Mouse (Mus musculus) lung, embryonic 16.5 days (tissue): Measurements from ENCODE around the gene Gm49416. TPM values are rescaled to one million over a fixed set of nuclear protein-coding genes. Genes with fewer than 3 reads are reported as not detected.
"Not testable (repeated sequence)": the region's sequence is repeated elsewhere in the genome, so short reads cannot be mapped to it uniquely, and the experiment has no call there.

Experiments
- ATAC-seq: fragments of 200-750 bp; cut with Nextera tagmentation; 2 replicates; pipeline ENCODE4 v1.8.0; 2017; ENCODE audit warnings: low read depth, mild to moderate bottlenecking, moderate library complexity
- H3K27ac ChIP-seq: fragments of 300-500 bp; sonication (generic); 2 replicates; pipeline ENCODE4 v1.5.1; 2014; ENCODE audit warnings: mild to moderate bottlenecking, control low read depth, low read length
- H3K27me3 ChIP-seq: fragments of 300-500 bp; sonication (generic); 2 replicates; pipeline ENCODE4 v1.6.1; 2014; ENCODE audit warnings: low read depth, low read length, mixed read lengths; ENCODE audit not compliant: control insufficient read depth, insufficient read depth
- H3K36me3 ChIP-seq: fragments of 300-500 bp; sonication (generic); 2 replicates; pipeline ENCODE4 v1.6.1; 2014; ENCODE audit warnings: low read length; ENCODE audit not compliant: control insufficient read depth, insufficient read depth
- H3K4me1 ChIP-seq: fragments of 300-500 bp; sonication (generic); replicated peaks from 2 replicates; pipeline ENCODE4 v1.6.1; 2014; ENCODE audit warnings: low read length, mixed read lengths; ENCODE audit not compliant: control insufficient read depth, insufficient read depth
- H3K4me2 ChIP-seq: fragments of 300-500 bp; sonication (generic); 2 replicates; pipeline ENCODE4 v1.6.1; 2014; ENCODE audit warnings: low read depth, low read length, control low read depth
- H3K4me3 ChIP-seq: fragments of 300-500 bp; sonication (generic); 2 replicates; pipeline ENCODE4 v1.5.1; 2014; ENCODE audit warnings: mild to moderate bottlenecking, low read length, control low read depth
- H3K9ac ChIP-seq: fragments of 300-500 bp; sonication (generic); 2 replicates; pipeline ENCODE4 v1.6.1; 2014; ENCODE audit warnings: low read length, control low read depth
- H3K9me3 ChIP-seq: fragments of 300-500 bp; sonication (generic); 2 replicates; pipeline ENCODE4 v1.6.1; 2016; ENCODE audit warnings: low read length; ENCODE audit not compliant: control insufficient read depth
- WGBS: fragments of 180-500 bp; shearing (Covaris S2); extraction: QIAGEN DNeasy Blood & Tissue Kit; methylation state at CpG from one replicate; pipeline ENCODE4 v1.1.7; 2014; 5-methylcytosine and 5-hydroxymethylcytosine counted together
- polyA plus RNA-seq: library from polyadenylated mRNA; unstranded; fragments of >200 nt; fragmentation: Nextera tagmentation; extraction: Ambion mirVana; gene quantifications from 2 replicates; pipeline ENCODE4 v1.2.1, GENCODE M21; 2015

Gm49416 gene
- polyA plus RNA-seq, 1 experiment from 2014 or later: not detected

DNA sequence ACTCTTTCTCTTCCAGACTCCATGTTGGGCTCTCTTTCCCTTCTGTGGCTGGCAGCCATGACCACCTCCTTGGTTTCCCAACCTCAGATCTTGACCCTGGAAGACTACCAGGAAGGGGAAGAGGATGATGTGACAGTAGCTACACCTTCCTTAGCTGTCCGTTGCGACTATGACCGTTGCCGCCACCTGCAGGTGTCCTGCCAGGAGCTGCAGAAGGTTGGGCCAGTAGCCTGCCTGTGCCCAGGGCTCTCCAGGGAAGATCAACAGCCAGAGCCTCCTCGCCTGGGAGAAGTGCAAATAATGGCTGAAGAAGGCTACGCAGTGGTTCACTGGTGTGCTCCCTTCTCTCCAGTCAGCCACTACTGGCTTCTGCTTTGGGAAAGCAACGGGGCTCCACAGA, 37.1 kb upstream of the Gm49416 start:
- peak; percentile 40 for ATAC-seq
- 35% methylated on average over 7 of the region's 7 CpGs for WGBS

GRCm38 (mm10) chr19:8852236-8852928, 36.3 kb upstream of the Gm49416 start:
- H3K4me1 ChIP-seq: no peaks in the 10 kb centered on the region
- no peak overlapping the region for H3K27ac ChIP-seq
- H3K4me2 ChIP-seq: no peak overlapping the region
- no peaks in the 10 kb centered on the region for H3K27me3 ChIP-seq
- ATAC-seq: peak; percentile 22; the same call in 1 of the 2 replicates
- H3K9ac ChIP-seq: no peak overlapping the region; the same call in 1 of the 2 replicates
- WGBS: 47% methylated on average over 10 of the region's 10 CpGs
- peaks cover 3% of the 10 kb centered on the region; the same call in 1 of the 2 replicates for H3K36me3 ChIP-seq
- H3K4me3 ChIP-seq: no peak overlapping the region
- no peaks in the 10 kb centered on the region for H3K9me3 ChIP-seq

More for the DNA sequence above, 37.1 kb upstream of the Gm49416 start:
- Histone ChIP-seq H3K9ac (peak overlapping the region; percentile 10; the same call in 1 of the 2 replicates), H3K4me3 (no peak overlapping the region), H3K4me2 (no peak overlapping the region), H3K36me3 (peaks cover 8% of the 10 kb centered on the region; the same call in 1 of the 2 replicates), H3K4me1 (no peaks in the 10 kb centered on the region), H3K27me3 (no peaks in the 10 kb centered on the region), H3K27ac (no peak overlapping the region), H3K9me3 (no peaks in the 10 kb centered on the region)

DNA sequence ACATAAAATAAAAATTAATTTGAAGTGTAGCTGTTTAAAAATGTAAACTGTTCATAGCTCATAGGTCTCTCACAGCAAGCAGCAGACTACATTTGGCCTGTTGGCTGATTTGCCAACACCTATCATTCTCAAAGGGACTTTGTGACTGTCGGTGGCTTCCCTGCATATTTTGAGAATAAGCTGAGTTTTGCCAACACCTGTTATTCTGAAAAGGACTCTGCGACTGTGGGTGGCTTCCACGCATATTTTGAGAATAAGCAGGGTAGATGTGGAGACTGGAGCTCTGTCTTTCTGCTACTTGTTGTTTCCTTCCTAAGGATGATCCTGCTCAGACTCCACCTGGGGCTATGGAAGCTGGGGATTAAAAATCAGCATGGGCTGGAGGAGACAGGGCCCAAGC, 35.6 kb upstream of the Gm49416 start:
- H3K9ac ChIP-seq: no peak overlapping the region
- H3K36me3 ChIP-seq: no peaks in the 10 kb centered on the region
- H3K27ac ChIP-seq: no peak overlapping the region
- H3K4me2 ChIP-seq: no peak overlapping the region
- no peak for ATAC-seq
- WGBS: 78% methylated on average over 3 of the region's 3 CpGs
- no peaks in the 10 kb centered on the region for H3K4me1 ChIP-seq
- no peaks in the 10 kb centered on the region for H3K9me3 ChIP-seq
- H3K27me3 ChIP-seq: no peaks in the 10 kb centered on the region
- no peak overlapping the region for H3K4me3 ChIP-seq

DNA sequence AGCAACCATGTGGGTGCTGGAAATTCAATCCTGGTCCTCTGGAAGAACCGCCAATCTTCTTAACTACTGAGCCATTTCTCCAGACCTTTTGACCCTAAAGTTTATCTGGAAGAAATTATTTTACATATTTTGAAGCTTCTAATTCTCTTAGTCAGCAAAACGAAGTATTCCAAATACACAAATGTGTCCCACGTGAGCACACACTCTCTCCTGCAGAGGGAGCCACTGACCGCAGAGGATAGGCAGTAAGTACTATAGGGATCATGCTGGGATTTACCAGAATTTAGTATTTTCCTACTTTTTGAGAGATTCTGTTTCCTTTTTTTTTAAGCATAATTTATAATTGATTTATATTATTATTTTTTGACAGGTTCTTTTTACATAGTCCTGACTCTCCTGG, 31.0 kb upstream of the Gm49416 start:
- no peak overlapping the region for H3K9ac ChIP-seq
- no peak overlapping the region for H3K4me2 ChIP-seq
- no peak overlapping the region for H3K4me3 ChIP-seq
- no peaks in the 10 kb centered on the region for H3K27me3 ChIP-seq
- no peaks in the 10 kb centered on the region for H3K9me3 ChIP-seq
- H3K27ac ChIP-seq: no peak overlapping the region
- no peaks in the 10 kb centered on the region for H3K36me3 ChIP-seq
- ATAC-seq: no peak
- H3K4me1 ChIP-seq: no peaks in the 10 kb centered on the region
- 31% methylated on average over 4 of the region's 4 CpGs for WGBS

DNA sequence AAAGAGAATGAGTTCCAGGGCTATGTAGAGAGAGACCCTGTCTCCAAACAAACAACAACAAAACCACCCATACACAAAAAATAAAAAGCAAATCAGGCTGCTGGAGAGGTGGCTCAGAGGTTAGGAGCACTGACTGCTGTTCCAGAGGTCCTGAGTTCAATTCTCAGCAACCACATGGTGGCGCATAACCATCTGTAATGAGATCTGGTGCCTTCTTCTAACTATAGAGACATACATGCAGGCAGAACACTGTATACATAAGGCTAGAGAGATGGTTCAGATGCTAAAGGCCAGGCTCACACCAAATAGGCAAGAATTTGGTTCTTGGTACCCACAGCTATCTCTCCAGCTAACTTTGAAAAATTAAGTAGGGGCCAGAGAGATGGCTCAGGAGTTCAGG, 29.7 kb upstream of the Gm49416 start:
- Histone ChIP-seq H3K4me2 (no peak overlapping the region), H3K9me3 (no peaks in the 10 kb centered on the region), H3K4me1 (no peaks in the 10 kb centered on the region), H3K27me3 (no peaks in the 10 kb centered on the region), H3K9ac (no peak overlapping the region), H3K27ac (no peak overlapping the region), H3K4me3 (no peak overlapping the region), H3K36me3 (no peaks in the 10 kb centered on the region)
- ATAC-seq: no peak
- WGBS: 16% methylated on average over 1 of the region's 1 CpGs

GRCm38 (mm10) chr19:8864265-8864664, 24.5 kb upstream of the Gm49416 start:
- 72% methylated on average over 6 of the region's 6 CpGs for WGBS
- Histone ChIP-seq H3K27me3 (no peaks in the 10 kb centered on the region), H3K9ac (no peak overlapping the region), H3K4me1 (no peaks in the 10 kb centered on the region), H3K4me3 (no peak overlapping the region), H3K9me3 (no peaks in the 10 kb centered on the region), H3K36me3 (no peaks in the 10 kb centered on the region), H3K27ac (no peak overlapping the region), H3K4me2 (no peak overlapping the region)
- no peak for ATAC-seq

DNA sequence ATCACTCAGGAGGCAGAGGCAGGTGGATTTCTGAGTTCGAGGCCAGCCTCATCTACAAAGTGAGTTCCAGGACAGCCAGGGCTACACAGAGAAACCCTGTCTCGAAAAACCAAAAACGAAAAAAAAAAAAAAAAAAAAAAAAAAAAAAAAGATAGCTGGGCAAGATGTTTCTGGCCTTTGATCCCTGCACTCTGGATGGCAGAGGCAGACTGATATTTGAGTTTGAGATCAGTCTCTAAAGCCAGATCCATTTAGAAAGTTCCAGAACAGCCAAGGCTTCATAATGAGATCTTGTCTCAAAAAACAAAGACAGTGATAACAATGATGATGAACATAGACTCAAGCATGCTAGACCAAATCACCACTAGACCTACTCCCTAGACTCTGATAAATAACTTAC, 18.3 kb upstream of the Gm49416 start:
- peaks cover 10% of the 10 kb centered on the region for H3K4me1 ChIP-seq
- not testable (repeated sequence) for H3K27ac ChIP-seq, H3K9me3 ChIP-seq, H3K27me3 ChIP-seq, ATAC-seq
- peak overlapping the region; percentile 99 for H3K4me3 ChIP-seq
- H3K9ac ChIP-seq: peak overlapping the region; percentile 99; the same call in 1 of the 2 replicates
- peaks cover 11% of the 10 kb centered on the region for H3K36me3 ChIP-seq
- peak overlapping the region; percentile 64 for H3K4me2 ChIP-seq
- 85% methylated on average over 3 of the region's 3 CpGs for WGBS

DNA sequence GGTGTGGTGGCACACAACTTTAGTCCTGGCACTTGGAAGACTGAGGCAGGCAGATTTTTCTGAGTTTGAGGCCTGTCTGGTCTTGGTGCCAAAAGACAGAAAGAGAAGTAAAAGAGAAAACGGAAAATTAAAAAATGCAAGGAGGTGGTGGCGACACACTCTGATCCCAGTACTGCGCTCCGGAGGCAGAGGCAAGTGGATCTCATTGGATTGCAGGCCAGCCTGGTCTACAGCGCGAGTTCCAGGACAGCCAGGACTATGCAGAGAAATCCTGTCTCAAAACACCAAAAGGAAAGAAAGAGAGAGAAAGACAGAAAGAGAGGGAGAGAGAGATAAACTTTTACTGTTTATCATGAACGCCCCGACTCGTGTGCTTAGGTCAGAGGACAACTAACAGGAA, 17.9 kb upstream of the Gm49416 start:
- H3K4me2 ChIP-seq: peak overlapping the region; percentile 64

GRCm38 (mm10) chr19:8871267-8872186, 17.2 kb upstream of the Gm49416 start, which contains the start of gene Ubxn1:
Gene Ubxn1, plus strand, starts transcription at chr19:8871496.
- no peaks in the 10 kb centered on the region for H3K27me3 ChIP-seq
- H3K4me2 ChIP-seq: peak within 1 kb of the TSS; percentile 69
- H3K4me3 ChIP-seq: peak within 1 kb of the TSS; percentile 99
- peaks cover 16% of the 10 kb centered on the region for H3K36me3 ChIP-seq
- H3K9ac ChIP-seq: peak within 1 kb of the TSS; percentile 99
- WGBS: 1% methylated on average over 51 of the region's 59 CpGs
- ATAC-seq: peak; percentile 98
- peak within 1 kb of the TSS; percentile 78 for H3K27ac ChIP-seq
- H3K4me1 ChIP-seq: peaks cover 10% of the 10 kb centered on the region
- no peaks in the 10 kb centered on the region for H3K9me3 ChIP-seq

More for the DNA sequence above, 17.9 kb upstream of the Gm49416 start:
- ATAC-seq: peak; percentile 31; the same call in 1 of the 2 replicates
- 30% methylated on average over 9 of the region's 9 CpGs for WGBS
- Histone ChIP-seq H3K4me1 (peaks cover 10% of the 10 kb centered on the region), H3K4me3 (peak overlapping the region; percentile 99), H3K36me3 (peaks cover 14% of the 10 kb centered on the region), H3K27me3 (no peaks in the 10 kb centered on the region), H3K9ac (peak overlapping the region; percentile 99), H3K27ac (peak overlapping the region; percentile 58), H3K9me3 (no peaks in the 10 kb centered on the region)
